Mouse (Mus musculus) erythroblast, embryonic 14.5 days (primary cell): ENCODE data around the gene Fndc11. TPM values are rescaled to one million over a fixed set of nuclear protein-coding genes. Genes with fewer than 3 reads are reported as not detected.
"Not testable (repeated sequence)": the region's sequence is repeated elsewhere in the genome, so short reads cannot be mapped to it uniquely, and the experiment has no call there.

Source experiments
- H3K27me3 ChIP-seq: 2 replicates; pipeline ENCODE4 v1.6.1; 2012; ENCODE audit warnings: inconsistent platforms; ENCODE audit not compliant: control insufficient read depth
- H3K36me3 ChIP-seq: 2 replicates; pipeline ENCODE4 v1.6.1; 2012; ENCODE audit warnings: mild to moderate bottlenecking, inconsistent platforms; ENCODE audit not compliant: control insufficient read depth
- H3K4me1 ChIP-seq: 2 replicates; pipeline ENCODE4 v1.6.1; 2012; ENCODE audit warnings: inconsistent platforms; ENCODE audit not compliant: control insufficient read depth
- H3K4me3 ChIP-seq: replicated peaks from 2 replicates; pipeline ENCODE3; 2012; ENCODE audit warnings: moderate library complexity, mild to moderate bottlenecking, inconsistent platforms
- H3K9me3 ChIP-seq: 2 replicates; pipeline ENCODE4 v1.6.1; 2012; ENCODE audit warnings: low read length, inconsistent platforms, mixed read lengths; ENCODE audit not compliant: control insufficient read depth
- GATA1 ChIP-seq: IDR thresholded peaks from 2 replicates; pipeline ENCODE4 v1.6.1; 2012; ENCODE audit warnings: low read length, inconsistent platforms, mixed read lengths
- TAL1 ChIP-seq: IDR thresholded peaks from 3 replicates; pipeline ENCODE4 v1.6.1; 2012; ENCODE audit warnings: low read length, inconsistent platforms, mixed read lengths
- polyA plus RNA-seq: library from polyadenylated mRNA; stranded (reverse); fragments of >175 nt; gene quantifications from 2 replicates; pipeline ENCODE4 v1.2.3, GENCODE M21; 2012

Fndc11 gene
- polyA plus RNA-seq, result 0.12 and 0.14 TPM in 2 replicates

- no peak within 1 kb of the TSS for H3K4me3 ChIP-seq
- H3K27me3 ChIP-seq, result peaks cover 47% of the 10 kb centered on the region
- TF ChIP-seq GATA1 (no peak), TAL1 (no peak)
These were observed at the start of gene Fndc11 for GRCm38 (mm10) chr2:181219538-181220216. Gene Fndc11 (plus strand): TSS chr2:181220013.

GRCm38 (mm10) chr2:181174646-181175045, 45.2 kb upstream of the Fndc11 start:
- TF ChIP-seq GATA1 (no peak), TAL1 (no peak)
- H3K27me3 ChIP-seq, result peaks cover 2% of the 10 kb centered on the region; the same call in 1 of the 2 replicates
- no peaks in the 10 kb centered on the region for H3K36me3 ChIP-seq
- H3K4me3 ChIP-seq, result no peak overlapping the region
- no peaks in the 10 kb centered on the region for H3K4me1 ChIP-seq
- peaks cover 1% of the 10 kb centered on the region; the same call in 1 of the 2 replicates for H3K9me3 ChIP-seq

More at GRCm38 (mm10) chr2:181219538-181220216, at the start of gene Fndc11:
- no peaks in the 10 kb centered on the region for H3K9me3 ChIP-seq
- H3K4me1 ChIP-seq, result peaks cover 27% of the 10 kb centered on the region
- H3K36me3 ChIP-seq, result no peaks in the 10 kb centered on the region

DNA sequence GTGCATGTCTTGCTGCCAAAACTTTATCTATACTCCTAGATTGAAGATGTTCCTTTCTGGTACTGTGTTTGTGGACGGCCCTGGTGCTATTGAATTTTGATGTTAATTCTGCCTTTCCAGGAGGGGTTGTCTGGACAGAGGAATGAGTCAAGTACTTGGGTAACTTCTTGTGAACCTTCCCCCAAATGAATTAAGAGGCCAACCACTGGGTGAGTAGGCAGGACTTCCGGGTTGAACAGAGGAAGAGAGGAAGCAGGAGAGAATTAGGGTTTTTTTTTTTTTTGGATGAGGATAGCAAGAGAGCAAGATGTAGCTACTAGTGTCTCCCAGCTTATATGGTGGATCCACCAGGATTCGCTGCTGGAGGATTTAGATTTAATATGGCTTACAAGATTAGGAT, 41.8 kb upstream of the Fndc11 start:
- Histone ChIP-seq H3K4me3 (no peak overlapping the region), H3K9me3 (no peaks in the 10 kb centered on the region), H3K36me3 (no peaks in the 10 kb centered on the region), H3K4me1 (no peaks in the 10 kb centered on the region), H3K27me3 (peaks cover 4% of the 10 kb centered on the region)
- TF ChIP-seq GATA1 (no peak), TAL1 (no peak)

DNA sequence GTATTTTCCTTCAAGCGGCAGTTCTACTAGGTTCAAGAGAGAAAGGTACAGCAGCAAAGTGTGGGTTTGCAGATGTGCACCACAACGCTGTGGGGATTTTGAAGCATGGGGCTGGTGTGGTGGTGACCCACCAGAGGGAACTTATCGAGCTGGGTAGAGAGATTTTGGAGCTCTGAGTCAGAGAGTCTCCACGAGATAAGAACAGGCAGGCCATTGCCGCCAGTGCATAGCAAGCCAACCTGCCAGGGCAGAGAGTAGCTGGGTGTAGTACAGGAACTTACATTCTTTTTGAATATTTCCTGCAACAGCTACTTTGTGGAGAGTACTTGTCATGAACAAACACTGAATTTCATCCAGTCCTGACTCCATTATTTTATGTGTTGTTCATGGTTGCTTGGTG, 41.3 kb upstream of the Fndc11 start:
- Histone ChIP-seq H3K4me1 (no peaks in the 10 kb centered on the region), H3K36me3 (no peaks in the 10 kb centered on the region), H3K9me3 (no peaks in the 10 kb centered on the region), H3K27me3 (peaks cover 4% of the 10 kb centered on the region), H3K4me3 (no peak overlapping the region)
- TF ChIP-seq GATA1 (no peak), TAL1 (no peak)

DNA sequence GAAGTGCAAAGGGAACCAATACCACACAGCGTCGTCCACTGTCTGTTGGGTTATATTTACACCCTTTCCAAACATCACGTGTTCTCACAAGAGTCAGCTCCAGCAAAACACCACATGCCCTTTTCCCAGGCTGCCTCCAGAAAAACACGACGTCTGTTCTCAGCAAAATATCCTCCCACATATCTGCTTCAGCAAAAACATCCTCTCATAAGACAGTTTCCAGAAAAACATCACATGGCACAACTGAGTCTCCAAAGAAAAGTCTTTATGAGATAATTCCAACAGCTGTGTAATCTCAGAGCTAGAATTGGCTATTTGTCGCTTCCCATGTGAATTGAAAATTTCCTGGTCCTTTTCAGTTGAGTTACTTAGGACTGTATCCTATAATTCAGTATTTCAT, 38.9 kb upstream of the Fndc11 start:
- no peaks in the 10 kb centered on the region for H3K36me3 ChIP-seq
- no peaks in the 10 kb centered on the region for H3K4me1 ChIP-seq
- H3K27me3 ChIP-seq, result peaks cover 10% of the 10 kb centered on the region
- H3K4me3 ChIP-seq, result no peak overlapping the region
- no peaks in the 10 kb centered on the region for H3K9me3 ChIP-seq
- TF ChIP-seq GATA1 (no peak), TAL1 (no peak)

GRCm38 (mm10) chr2:181186635-181187034, 33.2 kb upstream of the Fndc11 start:
- peaks cover 14% of the 10 kb centered on the region for H3K36me3 ChIP-seq
- H3K9me3 ChIP-seq, result no peaks in the 10 kb centered on the region
- peak overlapping the region; percentile 92 for H3K4me3 ChIP-seq
- no peak for TF ChIP-seq GATA1
- TF ChIP-seq TAL1, result no peak
- H3K4me1 ChIP-seq, result peaks cover 33% of the 10 kb centered on the region
- H3K27me3 ChIP-seq, result peaks cover 6% of the 10 kb centered on the region

DNA sequence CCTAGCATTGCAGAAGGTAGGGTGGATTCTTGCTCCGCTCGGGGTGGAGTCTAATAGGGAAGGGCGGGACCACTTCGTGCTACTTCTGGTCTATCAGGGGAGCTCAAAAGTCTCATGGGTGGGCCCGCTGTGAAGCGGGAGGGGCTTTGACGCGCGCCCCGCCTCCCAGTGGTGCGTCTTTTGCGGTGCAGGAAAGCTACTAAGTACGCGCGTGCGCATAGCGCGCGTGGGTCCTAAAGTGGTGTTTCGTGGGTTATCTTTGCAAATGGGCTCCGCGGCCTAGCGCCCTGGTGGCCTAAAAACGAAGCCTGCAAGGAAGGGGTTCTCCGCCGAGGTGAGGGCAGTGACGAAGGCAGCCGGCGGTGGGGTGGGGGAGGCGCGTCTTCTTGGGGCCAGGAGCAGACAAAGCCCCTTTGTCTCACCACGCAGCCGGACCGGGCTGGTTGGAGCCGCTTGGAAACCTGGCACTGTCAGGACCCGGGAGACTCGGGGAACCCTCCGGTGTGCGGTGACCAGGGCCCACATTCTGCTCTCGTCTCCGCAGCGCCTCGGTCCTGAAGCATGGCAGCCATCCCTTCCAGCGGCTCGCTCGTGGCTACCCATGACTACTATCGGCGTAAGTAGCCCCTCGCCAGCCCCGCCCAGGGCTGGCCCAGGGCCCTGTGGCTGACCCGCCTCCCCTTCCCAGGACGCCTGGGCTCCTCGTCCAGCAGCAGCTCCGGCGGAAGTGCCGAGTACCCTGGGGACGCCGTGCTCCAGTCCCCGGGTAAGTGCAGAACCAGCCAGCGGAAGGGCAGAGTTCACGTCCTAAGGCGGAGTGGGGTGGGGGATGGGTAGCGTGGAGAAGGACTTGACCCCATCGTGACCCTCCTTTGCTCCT, 32.5 kb upstream of the Fndc11 start, which contains the start of gene Ppdpf:
Gene Ppdpf, plus strand, starts transcription at position 127 of the 880 bp plus-strand sequence.
- TF ChIP-seq TAL1 (no peak), GATA1 (no peak)
- H3K36me3 ChIP-seq, result peaks cover 14% of the 10 kb centered on the region
- no peaks in the 10 kb centered on the region for H3K9me3 ChIP-seq
- H3K4me1 ChIP-seq, result peaks cover 33% of the 10 kb centered on the region
- H3K4me3 ChIP-seq, result peak within 1 kb of the TSS; percentile 92
- H3K27me3 ChIP-seq, result peaks cover 11% of the 10 kb centered on the region

DNA sequence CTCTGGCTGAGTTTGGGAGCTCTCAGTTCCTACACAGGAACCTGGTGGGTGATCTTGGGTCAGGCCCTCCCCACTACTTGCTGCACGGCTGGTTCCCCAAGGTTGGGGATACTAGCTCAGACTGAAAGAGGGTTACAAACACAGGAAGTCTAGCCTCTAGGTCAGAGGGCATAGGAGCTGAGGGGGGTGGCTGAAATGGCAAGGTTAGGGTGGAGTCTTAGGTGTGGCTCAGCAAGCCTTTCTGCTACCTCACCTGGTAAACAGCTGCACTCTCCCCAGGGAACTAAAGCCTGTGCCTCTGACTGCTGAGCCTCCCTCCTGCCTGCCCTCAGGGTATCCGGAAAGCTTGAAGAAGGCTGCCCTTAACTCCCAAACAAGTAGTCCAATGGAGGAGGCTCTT, 31.1 kb upstream of the Fndc11 start:
- peaks cover 24% of the 10 kb centered on the region for H3K27me3 ChIP-seq
- peak overlapping the region; percentile 51 for H3K4me3 ChIP-seq
- H3K36me3 ChIP-seq, result peaks cover 14% of the 10 kb centered on the region
- no peak for TF ChIP-seq TAL1
- TF ChIP-seq GATA1, result no peak
- peaks cover 33% of the 10 kb centered on the region for H3K4me1 ChIP-seq
- no peaks in the 10 kb centered on the region for H3K9me3 ChIP-seq

- Histone ChIP-seq H3K9me3 (no peaks in the 10 kb centered on the region), H3K4me1 (peaks cover 33% of the 10 kb centered on the region), H3K4me3 (no peak overlapping the region), H3K36me3 (peaks cover 14% of the 10 kb centered on the region), H3K27me3 (peaks cover 31% of the 10 kb centered on the region)
- TF ChIP-seq GATA1 (no peak), TAL1 (no peak)
These were observed 30.5 kb upstream of the Fndc11 start for GRCm38 (mm10) chr2:181189321-181189720.

DNA sequence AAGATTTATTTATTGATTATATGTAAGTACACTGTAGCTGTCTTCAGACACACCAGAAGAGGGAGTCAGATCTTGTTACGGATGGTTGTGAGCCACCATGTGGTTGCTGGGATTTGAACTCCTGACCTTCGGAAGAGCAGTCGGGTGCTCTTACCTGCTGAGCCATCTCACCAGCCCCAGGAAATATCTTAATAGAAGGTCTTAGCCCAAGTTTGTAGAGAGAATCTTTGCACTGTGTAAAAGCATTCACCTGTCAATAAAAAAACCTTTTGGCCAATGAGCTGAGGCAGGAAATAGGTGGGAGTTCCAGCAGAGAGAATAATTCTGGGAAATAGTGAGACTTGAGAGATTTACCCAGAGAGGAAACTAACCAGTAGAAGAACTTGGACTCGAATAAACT, 28.4 kb upstream of the Fndc11 start:
- H3K9me3 ChIP-seq, H3K4me3 ChIP-seq: not testable (repeated sequence)
- Histone ChIP-seq H3K4me1 (peaks cover 38% of the 10 kb centered on the region), H3K36me3 (peaks cover 14% of the 10 kb centered on the region), H3K27me3 (peaks cover 43% of the 10 kb centered on the region)
